Mouse (Mus musculus): ENCODE data around the gene Gm8909. TPM values are rescaled to one million over a fixed set of nuclear protein-coding genes. Genes with fewer than 3 reads are reported as not detected.
A peak's percentile ranks its signal among the peaks of the same experiment; 100 is the strongest.
"Not testable (repeated sequence)": the region's sequence is repeated elsewhere in the genome, so short reads cannot be mapped to it uniquely, and the experiment has no call there.

Gm8909 gene
- polyA plus RNA-seq, 1 experiment from 2014 or later = not detected

- peak overlapping the region; percentile 54 for H3K4me3 ChIP-seq (ENCODE audit: low read depth, low read length)
- DNase-seq = peak; percentile 47
Measured at GRCm38 (mm10) chr17:36167306-36168038, 865 bp downstream of the Gm8909 start.

DNA sequence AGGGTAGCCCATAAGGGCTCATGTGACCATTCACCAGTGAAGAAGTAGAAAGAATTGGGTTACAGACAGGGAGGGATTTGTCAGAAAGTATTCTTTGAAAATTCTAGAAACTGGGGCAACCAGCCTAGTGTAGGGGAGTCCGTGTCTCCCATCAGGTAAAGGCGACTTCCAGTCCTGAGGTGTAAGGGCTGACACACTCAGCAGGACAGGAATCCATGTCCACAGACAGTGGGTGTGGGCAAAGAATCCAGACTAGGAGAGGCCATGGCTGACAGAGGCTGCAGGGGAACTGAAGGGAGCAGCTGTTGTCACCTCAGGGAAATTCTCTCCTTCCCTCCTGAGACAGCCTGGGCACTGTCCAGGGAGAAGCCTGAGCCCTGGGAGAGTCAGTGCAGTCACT, 1.4 kb downstream of the Gm8909 start:
- not testable (repeated sequence) for H3K9ac ChIP-seq (replicated peaks); ATAC-seq; H3K4me3 ChIP-seq (ENCODE audit: low read depth, low read length); H3K4me1 ChIP-seq (ENCODE audit: insufficient read depth); H3K4me2 ChIP-seq (ENCODE audit: low read depth, low read length); H3K36me3 ChIP-seq (replicated peaks; ENCODE audit: insufficient read depth, low read length); H3K27ac ChIP-seq (ENCODE audit: low read depth); DNase-seq; H3K9me3 ChIP-seq (ENCODE audit: low read length)
- H3K27me3 ChIP-seq (ENCODE audit: insufficient read depth, low read length) = peaks cover 43% of the 10 kb centered on the region
- WGBS (ENCODE audit: insufficient replicate concordance) = 19% methylated on average over 2 of the region's 2 CpGs

More at GRCm38 (mm10) chr17:36167306-36168038, 865 bp downstream of the Gm8909 start:
- H3K9ac ChIP-seq (replicated peaks) = peak overlapping the region; percentile 41; the same call in 1 of the 2 replicates
- ATAC-seq = peak; percentile 66
- H3K4me2 ChIP-seq (ENCODE audit: low read depth, low read length) = peak overlapping the region; percentile 74
- TF ChIP-seq CTCF (IDR thresholded peaks at IDR 0.05; ENCODE audit: low read depth) = no peak
- TF ChIP-seq EP300 (IDR thresholded peaks at IDR 0.05; ENCODE audit: low read depth) = no peak
- H3K27me3 ChIP-seq (ENCODE audit: insufficient read depth, low read length) = peaks cover 37% of the 10 kb centered on the region
- no peaks in the 10 kb centered on the region for H3K9me3 ChIP-seq (ENCODE audit: low read length)
- H3K36me3 ChIP-seq (replicated peaks; ENCODE audit: insufficient read depth, low read length) = no peaks in the 10 kb centered on the region
- no peak overlapping the region for H3K27ac ChIP-seq (ENCODE audit: low read depth)
- peaks cover 4% of the 10 kb centered on the region; the same call in 1 of the 2 replicates for H3K4me1 ChIP-seq (ENCODE audit: insufficient read depth)
- WGBS (ENCODE audit: insufficient replicate concordance) = 2% methylated on average over 50 of the region's 51 CpGs

- WGBS (ENCODE audit: insufficient replicate concordance) = 1% methylated on average over 50 of the region's 56 CpGs
- H3K4me3 ChIP-seq (ENCODE audit: low read depth, low read length) = peak overlapping the region; percentile 38
- TF ChIP-seq CTCF (IDR thresholded peaks at IDR 0.05; ENCODE audit: low read depth) (no peak), EP300 (IDR thresholded peaks at IDR 0.05; ENCODE audit: low read depth) (no peak)
- no peak overlapping the region; the same call in 1 of the 2 replicates for H3K9ac ChIP-seq (replicated peaks)
- H3K9me3 ChIP-seq (ENCODE audit: low read length) = no peaks in the 10 kb centered on the region
- no peak overlapping the region for H3K27ac ChIP-seq (ENCODE audit: low read depth)
- H3K36me3 ChIP-seq (replicated peaks; ENCODE audit: insufficient read depth, low read length) = no peaks in the 10 kb centered on the region
- peak overlapping the region; percentile 61 for H3K4me2 ChIP-seq (ENCODE audit: low read depth, low read length)
- ATAC-seq (peak; percentile 81), DNase-seq (no peak)
- peaks cover 38% of the 10 kb centered on the region for H3K27me3 ChIP-seq (ENCODE audit: insufficient read depth, low read length)
- peaks cover 4% of the 10 kb centered on the region; the same call in 1 of the 2 replicates for H3K4me1 ChIP-seq (ENCODE audit: insufficient read depth)
Measured at GRCm38 (mm10) chr17:36161129-36162051, 6.9 kb downstream of the Gm8909 start.

DNA sequence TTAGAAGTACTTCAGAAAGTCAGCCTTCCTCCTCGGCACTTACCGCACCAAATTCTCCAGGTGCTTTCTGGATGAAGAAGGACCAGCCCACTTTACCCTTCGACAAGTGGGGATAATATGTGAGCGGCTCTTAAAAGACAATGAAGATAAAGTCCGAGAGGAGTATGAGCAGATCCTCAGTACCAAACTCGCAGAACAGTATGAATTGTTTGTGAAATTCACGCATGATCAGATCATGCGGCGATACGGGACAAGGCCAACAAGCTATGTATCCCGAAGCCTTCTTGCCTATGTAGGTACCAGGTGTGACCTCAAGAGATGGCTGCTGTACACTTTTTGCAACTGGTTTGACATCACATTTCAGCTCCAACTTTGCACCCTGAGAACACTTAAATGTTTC, 10.1 kb downstream of the Gm8909 start:
- 14% methylated on average over 11 of the region's 11 CpGs for WGBS (ENCODE audit: insufficient replicate concordance)
- not testable (repeated sequence) for ATAC-seq; H3K4me1 ChIP-seq (ENCODE audit: insufficient read depth); H3K36me3 ChIP-seq (replicated peaks; ENCODE audit: insufficient read depth, low read length); H3K9me3 ChIP-seq (ENCODE audit: low read length); H3K9ac ChIP-seq (replicated peaks); H3K27ac ChIP-seq (ENCODE audit: low read depth); DNase-seq; H3K4me3 ChIP-seq (ENCODE audit: low read depth, low read length); H3K4me2 ChIP-seq (ENCODE audit: low read depth, low read length)
- peaks cover 43% of the 10 kb centered on the region for H3K27me3 ChIP-seq (ENCODE audit: insufficient read depth, low read length)

DNA sequence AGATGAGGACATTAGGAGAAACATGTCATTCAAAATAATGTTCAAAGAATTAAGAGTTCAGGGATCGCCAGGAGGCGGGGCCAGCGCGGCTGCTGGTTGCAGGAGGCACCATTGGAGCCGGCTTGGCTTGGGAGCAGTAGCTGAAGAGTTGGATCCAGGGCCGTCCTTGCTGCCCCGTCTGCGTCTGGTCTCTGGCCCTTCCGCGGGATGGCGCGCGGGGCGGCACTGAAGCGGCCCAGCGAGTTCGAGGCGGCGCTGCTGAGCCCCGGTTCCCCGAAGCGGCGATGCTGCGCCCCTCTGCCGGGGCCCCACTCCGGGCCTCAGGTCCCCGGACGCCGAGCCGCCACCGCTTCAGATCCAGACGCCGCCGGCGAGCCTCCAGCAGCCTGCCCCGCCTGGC, 10.6 kb downstream of the Gm8909 start:
- under 1% methylated on average over 36 of the region's 36 CpGs for WGBS (ENCODE audit: insufficient replicate concordance)
- not testable (repeated sequence) for H3K4me2 ChIP-seq (ENCODE audit: low read depth, low read length); H3K9me3 ChIP-seq (ENCODE audit: low read length); DNase-seq; H3K4me3 ChIP-seq (ENCODE audit: low read depth, low read length); ATAC-seq; H3K9ac ChIP-seq (replicated peaks); H3K36me3 ChIP-seq (replicated peaks; ENCODE audit: insufficient read depth, low read length); H3K27ac ChIP-seq (ENCODE audit: low read depth); H3K4me1 ChIP-seq (ENCODE audit: insufficient read depth)
- peaks cover 42% of the 10 kb centered on the region for H3K27me3 ChIP-seq (ENCODE audit: insufficient read depth, low read length)
